Mouse (Mus musculus) central nervous system, embryonic 18 days (tissue): ENCODE results near the gene Cript. TPM values are rescaled to one million over a fixed set of nuclear protein-coding genes. Genes with fewer than 3 reads are reported as not detected.

Experiments
- polyA plus RNA-seq: library from polyadenylated mRNA; depleted of rRNA; stranded (reverse); fragments of >200 nt; gene quantifications from 2 replicates; pipeline ENCODE4 v1.2.3, GENCODE M21; 2012; rRNA removed

The Cript gene
- 91.3 and 94.0 TPM in 2 replicates for polyA plus RNA-seq

GRCm38 (mm10) chr17:87025269-87025949, at the start of gene Cript, which contains the start of gene Pigf:
Cript (plus strand) TSS chr17:87025550.
Pigf (minus strand) TSS chr17:87025406.

Other genes with a start within 250 kb of the Cript start
- gene Tmem247, start 108.2 kb upstream of the Cript start, polyA plus RNA-seq = not detected in 2 replicates
- gene Atp6v1e2, start 77.7 kb upstream of the Cript start, polyA plus RNA-seq = 0.08 and 0.09 TPM in 2 replicates
- gene Rhoq, start 62.5 kb upstream of the Cript start, polyA plus RNA-seq = 17.4 and 19.7 TPM in 2 replicates
- 25.8 and 27.2 TPM in 2 replicates for gene Pigf, start 144 bp upstream of the Cript start, polyA plus RNA-seq
- 22.2 and 22.4 TPM in 2 replicates for gene Socs5, start 82.1 kb downstream of the Cript start, polyA plus RNA-seq
- gene Mcfd2, start 240.4 kb downstream of the Cript start, polyA plus RNA-seq = 41.2 and 43.1 TPM in 2 replicates